Mouse (Mus musculus) kidney, adult 9 months (tissue): Measurements from ENCODE around the gene Ninj2.

Experiments
- DNase-seq: peaks from one replicate; pipeline ENCODE4 v3.0.0; 2022

The Ninj2 gene

DNA sequence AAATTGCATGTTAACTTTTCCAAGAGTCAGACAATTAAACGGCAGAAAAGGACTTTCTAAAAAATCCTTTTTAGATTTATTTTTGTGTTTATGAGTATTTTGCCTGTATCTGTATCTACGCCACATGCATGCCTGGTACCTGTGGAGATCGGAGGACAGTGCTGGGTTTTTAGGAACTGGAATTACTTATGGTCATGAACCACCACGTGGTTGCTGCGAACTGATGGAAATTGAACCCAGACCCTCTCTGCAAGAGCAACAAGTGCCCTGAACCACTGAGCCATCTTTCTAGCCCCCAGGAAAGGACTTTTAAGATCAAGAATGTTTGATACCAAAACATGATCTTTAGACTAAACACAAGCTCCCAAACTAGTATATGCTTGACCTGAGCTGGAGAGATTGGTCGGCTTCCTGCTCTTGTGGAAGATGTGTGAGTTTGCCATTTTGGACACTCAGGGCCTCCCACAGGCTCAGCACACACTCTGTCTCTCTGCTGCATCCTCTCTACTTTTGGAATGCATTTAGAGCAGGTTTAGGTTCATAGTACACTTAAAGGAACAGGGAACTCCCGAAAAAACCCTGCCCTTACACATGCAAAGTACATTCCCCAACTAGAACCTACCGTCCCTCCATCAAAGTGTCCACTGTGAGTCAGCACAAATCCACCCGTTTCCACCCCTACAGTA, 1.1 kb downstream of the Ninj2 start:
- no peak for DNase-seq

DNA sequence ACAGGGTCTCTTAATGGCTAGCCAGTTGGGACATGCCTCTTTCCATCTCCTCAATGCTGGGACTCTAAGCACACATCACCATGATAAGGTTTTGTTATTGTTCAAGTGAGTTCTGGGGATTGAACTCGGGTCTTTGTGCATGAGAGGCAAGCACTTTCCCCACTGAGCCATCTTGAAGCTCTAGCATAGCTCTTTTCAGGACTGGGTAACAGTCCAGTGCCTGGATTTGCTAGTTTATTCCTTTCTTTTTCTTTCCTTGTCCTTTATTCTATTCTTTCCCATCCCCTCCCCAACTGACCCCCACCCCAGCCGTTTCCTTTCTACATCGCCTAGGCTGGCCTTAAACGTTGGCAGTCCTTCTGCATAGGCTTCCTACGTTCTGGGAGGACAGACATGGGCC, 1.9 kb downstream of the Ninj2 start:
- no peak for DNase-seq

DNA sequence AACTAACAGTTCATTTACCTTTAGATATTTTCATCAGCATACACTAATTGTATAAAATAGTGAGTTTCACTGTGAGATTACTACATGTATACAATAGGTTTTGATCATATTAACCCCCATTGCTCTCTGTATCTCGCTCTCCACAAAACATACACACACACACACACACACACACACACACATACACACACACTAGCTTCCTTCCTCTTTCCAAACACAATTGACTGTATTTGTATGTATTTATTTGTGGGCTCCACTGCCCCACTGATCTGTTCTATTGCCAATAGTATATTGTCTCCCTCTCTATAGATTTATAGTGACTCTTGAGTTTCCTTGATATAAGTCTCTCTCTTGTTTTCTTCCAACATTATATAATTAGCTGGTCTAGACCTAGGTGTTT, 2.4 kb downstream of the Ninj2 start:
- DNase-seq = no peak

DNA sequence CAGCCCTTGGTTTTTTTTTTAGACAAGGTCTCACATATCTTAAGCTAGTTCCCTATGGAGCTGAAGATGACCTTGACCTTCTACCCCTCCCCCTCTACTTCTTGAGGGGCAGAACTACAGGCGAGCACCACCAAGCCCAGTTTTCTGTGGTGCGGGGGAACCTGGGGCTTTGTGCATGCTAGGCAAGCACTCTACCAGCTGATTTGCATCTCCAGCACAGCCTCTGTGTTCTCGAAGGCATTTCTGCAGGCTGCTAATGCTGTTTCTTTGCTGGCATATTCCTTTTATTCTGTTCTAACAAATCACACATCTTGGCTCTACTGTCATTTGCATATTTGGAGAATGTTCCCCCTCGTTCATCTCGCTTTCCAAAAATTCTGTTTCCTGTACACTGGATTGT, 6.2 kb downstream of the Ninj2 start:
- no peak for DNase-seq

GRCm38 (mm10) chr6:120101221-120101620, 8.1 kb downstream of the Ninj2 start:
- no peak for DNase-seq

GRCm38 (mm10) chr6:120101996-120102395, 8.8 kb downstream of the Ninj2 start:
- no peak for DNase-seq

DNA sequence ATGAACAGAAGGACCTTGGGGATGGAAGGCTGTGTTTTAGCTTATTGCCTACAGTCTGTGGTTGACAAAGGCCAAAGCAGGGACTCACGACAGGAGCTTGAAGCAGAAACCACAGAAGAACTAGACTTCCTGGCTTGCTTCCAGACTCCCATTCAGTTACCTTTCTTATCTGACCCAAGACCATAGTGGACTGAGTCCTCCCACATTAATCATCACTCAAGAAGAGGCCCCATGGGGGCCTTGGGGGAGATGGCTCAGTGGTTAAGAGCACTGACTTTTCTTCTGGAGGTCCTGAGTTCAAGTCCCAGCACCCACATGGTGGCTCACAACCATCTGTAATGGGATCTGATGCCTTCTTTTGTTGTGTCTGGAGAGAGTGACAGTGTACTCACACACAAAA, 10.0 kb downstream of the Ninj2 start:
- DNase-seq = no peak

DNA sequence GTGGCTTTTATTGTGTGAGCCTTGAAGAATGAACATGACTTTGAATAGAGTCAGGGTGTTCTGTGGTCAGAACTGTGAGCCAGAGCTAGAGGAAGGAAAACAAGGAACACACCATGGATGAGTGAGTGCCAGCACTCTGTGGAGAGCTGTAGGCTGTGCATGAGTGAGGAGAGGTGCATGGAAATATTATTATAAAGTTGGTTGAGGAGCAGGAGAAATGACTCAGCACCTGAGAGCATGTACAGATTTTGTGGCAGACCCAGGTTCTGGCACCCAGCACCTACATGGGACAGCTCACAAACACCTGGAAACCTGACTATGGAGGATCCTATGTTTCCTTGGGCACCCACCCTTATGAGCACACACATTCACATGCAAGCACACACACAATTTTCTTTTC, 11.9 kb downstream of the Ninj2 start:
- DNase-seq = no peak

DNA sequence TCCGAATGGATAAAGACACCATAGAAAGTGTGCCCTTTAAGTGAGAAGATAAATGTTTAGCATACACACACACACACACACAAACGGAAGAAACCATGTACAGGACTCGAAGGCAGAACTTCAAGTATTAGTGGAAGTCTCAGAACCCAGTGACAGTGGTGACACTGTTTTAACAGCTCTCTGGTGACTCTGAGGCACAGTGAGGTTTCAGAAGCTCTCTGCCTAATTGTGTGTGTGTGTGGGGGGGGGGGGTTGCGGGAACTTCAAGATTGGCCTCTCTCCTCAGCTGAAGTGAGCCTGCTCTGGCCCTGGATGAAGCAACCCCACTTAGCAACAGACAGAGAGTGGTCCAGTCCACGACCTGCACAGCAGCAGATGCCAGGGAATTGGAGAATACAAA, 14.4 kb downstream of the Ninj2 start:
- DNase-seq = no peak

DNA sequence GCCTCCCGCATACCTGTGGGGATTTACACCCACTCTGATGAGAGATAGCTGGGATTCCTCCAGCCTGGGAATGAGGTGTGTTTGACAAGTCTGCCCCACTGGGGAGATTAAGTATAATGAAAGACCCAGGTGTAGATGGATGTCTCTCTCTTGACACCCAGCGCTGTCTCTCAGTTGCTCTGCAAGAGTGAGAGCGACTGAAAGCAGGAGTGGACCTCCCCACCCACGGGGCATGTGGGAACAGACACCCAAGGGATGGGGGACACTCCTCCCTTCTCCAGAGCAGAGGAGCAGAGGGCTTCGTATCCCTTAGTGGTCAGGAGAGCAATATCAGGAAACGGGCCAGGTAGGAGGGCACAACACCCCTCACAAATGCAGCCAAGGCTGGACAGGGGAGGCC, 14.9 kb downstream of the Ninj2 start:
- no peak for DNase-seq

GRCm38 (mm10) chr6:120109173-120109572, 16.0 kb downstream of the Ninj2 start:
- DNase-seq = peak; percentile 69

- no peak for DNase-seq
Measured at GRCm38 (mm10) chr6:120109932-120110331, 16.8 kb downstream of the Ninj2 start.

DNA sequence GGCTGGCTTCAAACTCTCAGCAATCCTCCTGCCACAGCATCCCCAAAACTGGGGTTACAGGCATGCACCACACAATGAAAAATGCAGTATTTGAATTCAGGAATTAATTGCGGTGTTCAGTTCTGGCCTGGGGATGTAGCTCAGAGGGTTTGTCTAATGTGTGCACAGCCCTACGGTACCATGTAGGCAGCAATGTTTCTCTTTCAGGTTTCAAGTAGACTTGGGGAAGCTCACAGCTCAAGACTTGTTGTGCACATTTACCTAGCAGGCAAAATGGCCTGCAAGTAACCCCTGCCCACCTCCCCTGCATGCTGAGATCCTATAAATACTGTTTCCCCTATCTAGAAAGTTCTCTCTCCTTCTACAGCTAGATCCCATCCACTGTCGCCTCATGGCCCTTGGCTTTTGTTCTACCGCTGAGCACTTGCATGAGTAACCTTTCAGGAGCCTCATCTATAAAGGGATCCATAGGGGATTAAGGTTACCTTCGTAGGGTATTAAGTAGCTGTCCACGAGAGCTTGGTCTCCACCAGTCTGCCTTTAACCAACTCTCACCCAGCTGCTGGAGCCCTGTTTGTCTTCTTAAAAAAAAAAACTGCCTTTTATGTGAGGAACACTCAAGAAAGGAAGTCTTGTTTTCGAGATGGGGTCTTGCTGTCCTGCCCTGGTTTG, 17.7 kb downstream of the Ninj2 start:
- no peak for DNase-seq

DNA sequence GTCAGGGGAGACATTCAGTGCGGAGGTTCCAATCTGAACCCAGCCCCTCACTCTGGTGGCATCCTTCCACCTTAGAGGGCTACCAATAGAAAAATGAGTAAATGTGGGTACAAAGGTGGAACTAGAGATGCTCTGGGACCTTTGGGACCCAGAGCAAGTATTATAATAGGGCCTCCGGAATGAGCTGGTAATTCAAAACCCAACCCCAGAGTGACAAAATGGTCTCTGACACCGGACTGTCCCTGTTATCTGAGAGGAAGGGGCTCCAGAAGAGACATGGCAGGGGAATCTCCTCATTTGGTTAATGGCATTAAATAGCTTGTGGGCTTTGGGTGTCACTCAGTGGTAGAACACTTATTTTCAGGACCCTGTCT, 18.2 kb downstream of the Ninj2 start:
- DNase-seq = no peak

GRCm38 (mm10) chr6:120111984-120112803, 19.0 kb downstream of the Ninj2 start:
- peak; percentile 56 for DNase-seq

DNA sequence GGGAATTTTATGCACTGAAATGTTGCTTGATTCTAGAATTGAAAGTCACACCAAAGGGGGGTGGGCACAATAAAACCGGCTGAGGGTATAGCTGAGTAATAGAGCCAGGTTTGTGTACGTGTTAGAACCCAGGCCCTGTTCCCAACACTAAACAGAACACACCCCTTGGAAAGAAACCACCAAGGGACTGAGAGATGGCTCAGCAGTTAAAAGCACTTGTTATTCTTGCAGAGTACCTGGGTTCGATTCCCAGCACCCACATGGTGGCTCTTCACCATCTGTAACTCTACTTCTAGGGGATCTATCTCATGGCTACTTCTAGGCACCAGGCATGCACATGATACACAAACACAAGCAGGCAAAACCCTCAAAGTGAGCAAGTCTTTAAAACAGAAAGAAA, 20.7 kb downstream of the Ninj2 start:
- DNase-seq = no peak

DNA sequence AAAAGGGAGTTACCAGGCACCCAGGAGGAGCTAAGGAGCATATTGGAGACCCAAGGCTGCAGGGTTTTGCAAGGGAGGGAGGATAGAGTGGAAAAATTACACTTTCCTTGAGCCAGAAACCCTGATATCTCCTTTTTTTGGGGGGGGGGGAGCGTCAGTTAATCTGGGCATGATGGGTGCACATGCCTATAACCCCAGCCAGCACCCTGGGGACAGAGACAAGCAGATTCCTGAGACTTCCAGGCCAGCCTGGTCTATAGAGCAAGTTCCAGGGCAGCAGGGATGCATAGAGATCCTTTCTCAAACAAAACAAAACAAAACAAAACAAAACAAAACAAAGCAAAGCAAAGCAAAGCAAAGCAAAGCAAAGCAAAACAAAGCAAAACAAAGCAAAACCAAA, 21.1 kb downstream of the Ninj2 start:
- no peak for DNase-seq

DNA sequence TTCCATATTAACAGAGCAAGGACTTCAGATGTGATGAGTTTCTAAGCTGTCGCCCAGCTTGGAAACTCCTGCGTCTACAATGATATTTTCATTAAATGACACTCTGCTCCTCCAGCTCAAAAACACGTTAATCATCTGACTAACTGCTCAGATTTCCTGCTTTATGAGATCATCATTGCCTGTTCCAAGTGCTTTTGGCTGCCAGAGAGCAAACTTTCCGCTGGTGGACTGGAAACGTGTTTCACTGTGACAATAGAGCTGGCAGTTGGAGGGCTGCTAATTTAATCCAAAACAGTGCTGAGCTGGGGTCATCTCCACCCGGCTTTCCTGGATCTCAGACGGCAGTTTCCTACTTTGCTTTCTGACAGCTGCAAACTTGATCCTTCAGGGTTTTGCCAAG, 21.5 kb downstream of the Ninj2 start:
- peak; percentile 76 for DNase-seq

- no peak for DNase-seq
Measured at GRCm38 (mm10) chr6:120115443-120115842, 22.3 kb downstream of the Ninj2 start.

DNA sequence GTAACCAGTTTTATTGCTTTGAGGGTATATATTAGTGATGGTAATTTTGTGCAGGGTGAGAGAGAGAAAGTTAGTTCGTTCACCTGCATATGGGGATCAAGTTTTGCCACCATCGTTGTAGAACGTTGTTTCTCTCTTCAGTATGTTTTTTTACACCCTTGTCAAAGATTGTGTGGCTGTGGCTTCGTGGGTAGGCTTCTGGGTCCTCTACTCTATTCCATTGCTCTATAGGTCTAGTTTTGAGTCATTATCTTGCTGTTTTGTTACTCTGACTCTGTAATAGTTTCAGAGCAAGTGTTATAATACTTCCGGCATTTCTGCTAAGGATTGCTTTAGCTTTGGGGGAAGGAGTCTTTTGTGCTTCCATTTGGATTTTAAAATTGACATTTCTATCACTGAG, 26.7 kb downstream of the Ninj2 start:
- no peak for DNase-seq

GRCm38 (mm10) chr6:120124688-120125087, 31.5 kb downstream of the Ninj2 start:
- DNase-seq = no peak

DNA sequence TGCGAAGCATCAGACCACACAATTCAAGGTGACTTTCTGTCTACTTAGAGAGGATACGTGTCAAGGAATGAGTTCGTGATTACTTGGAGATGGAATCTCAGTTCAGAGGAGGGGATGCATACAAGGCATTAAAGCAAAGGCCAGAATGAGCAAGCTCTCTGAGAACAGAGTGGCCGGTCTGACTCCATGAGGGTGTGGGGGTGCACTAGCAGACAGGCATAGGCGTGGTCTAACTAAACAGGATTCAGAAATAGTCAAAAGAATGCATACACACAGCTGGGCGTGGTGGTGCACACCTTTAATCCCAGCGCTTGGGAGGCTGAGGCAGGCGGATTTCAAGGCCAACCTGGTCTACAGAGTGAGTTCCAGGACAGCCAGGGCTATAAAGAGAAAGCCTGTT, 33.3 kb downstream of the Ninj2 start:
- DNase-seq = no peak

DNA sequence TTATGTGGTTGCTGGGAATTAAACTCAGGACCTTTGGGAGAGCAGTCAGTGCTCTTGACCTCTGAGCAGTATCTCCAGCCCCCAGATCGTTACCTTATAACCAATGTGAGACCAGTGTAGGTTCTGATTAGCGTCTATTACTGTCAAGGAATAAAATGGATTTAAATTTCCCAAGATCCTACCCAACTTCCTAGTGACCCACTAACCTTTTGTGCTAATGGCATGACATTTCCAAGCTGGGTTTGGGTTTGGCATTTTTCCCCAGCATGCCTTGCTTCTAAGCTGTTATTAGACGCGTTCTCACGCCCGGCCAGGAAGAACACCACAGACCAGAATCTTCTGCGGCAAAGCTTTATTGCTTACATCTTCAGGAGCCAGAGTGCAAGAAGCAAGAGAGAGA, 34.2 kb downstream of the Ninj2 start:
- no peak for DNase-seq

GRCm38 (mm10) chr6:120134748-120135147, 41.6 kb downstream of the Ninj2 start:
- no peak for DNase-seq
